Mouse (Mus musculus): ENCODE data around the gene Ccdc59. TPM values are rescaled to one million over a fixed set of nuclear protein-coding genes. Genes with fewer than 3 reads are reported as not detected.

Ccdc59 gene
- polyA plus RNA-seq, 1 experiment from 2014 or later, result 59.9 TPM

- peak overlapping the region; percentile 27 for H3K4me2 ChIP-seq (ENCODE audit: low read depth, low read length)
- H3K9me3 ChIP-seq (ENCODE audit: control insufficient read depth, low read length), result no peaks in the 10 kb centered on the region
- H3K4me1 ChIP-seq (ENCODE audit: control insufficient read depth, insufficient read depth, low read length), result peaks cover 6% of the 10 kb centered on the region
- no peak overlapping the region for H3K9ac ChIP-seq (ENCODE audit: low read depth, low read length)
- 76% methylated on average over 7 of the region's 7 CpGs for whole genome bisulfite sequencing
- H3K4me3 ChIP-seq (ENCODE audit: low read length), result peak overlapping the region; percentile 23; the same call in 1 of the 2 replicates
- ATAC-seq, result no peak
- no peak overlapping the region for H3K27ac ChIP-seq (ENCODE audit: low read length)
- H3K27me3 ChIP-seq (replicated peaks; ENCODE audit: control insufficient read depth, insufficient read depth, low read length), result no peaks in the 10 kb centered on the region
- peaks cover 7% of the 10 kb centered on the region; the same call in 1 of the 2 replicates for H3K36me3 ChIP-seq (ENCODE audit: control insufficient read depth, insufficient read depth, low read length)
These were observed 1.7 kb downstream of the Ccdc59 start for GRCm38 (mm10) chr10:105842574-105842973.

- Histone ChIP-seq H3K4me1 (ENCODE audit: control insufficient read depth, insufficient read depth, low read length) (no peaks in the 10 kb centered on the region), H3K9ac (ENCODE audit: low read depth, low read length) (no peak overlapping the region), H3K27ac (ENCODE audit: low read length) (no peak overlapping the region), H3K4me2 (ENCODE audit: low read depth, low read length) (no peak overlapping the region), H3K4me3 (ENCODE audit: low read length) (no peak overlapping the region), H3K27me3 (replicated peaks; ENCODE audit: control insufficient read depth, insufficient read depth, low read length) (no peaks in the 10 kb centered on the region), H3K9me3 (ENCODE audit: control insufficient read depth, low read length) (no peaks in the 10 kb centered on the region), H3K36me3 (ENCODE audit: control insufficient read depth, insufficient read depth, low read length) (peaks cover 5% of the 10 kb centered on the region; the same call in 1 of the 2 replicates)
- no peak for ATAC-seq
- 79% methylated on average over 5 of the region's 5 CpGs for WGBS
These were observed 9.4 kb downstream of the Ccdc59 start for GRCm38 (mm10) chr10:105850286-105850685.

- Histone ChIP-seq H3K27ac (ENCODE audit: low read length) (no peak overlapping the region), H3K36me3 (ENCODE audit: control insufficient read depth, insufficient read depth, low read length) (peaks cover 5% of the 10 kb centered on the region; the same call in 1 of the 2 replicates), H3K4me3 (ENCODE audit: low read length) (no peak overlapping the region), H3K27me3 (replicated peaks; ENCODE audit: control insufficient read depth, insufficient read depth, low read length) (no peaks in the 10 kb centered on the region), H3K9me3 (ENCODE audit: control insufficient read depth, low read length) (no peaks in the 10 kb centered on the region), H3K4me1 (ENCODE audit: control insufficient read depth, insufficient read depth, low read length) (no peaks in the 10 kb centered on the region), H3K4me2 (ENCODE audit: low read depth, low read length) (no peak overlapping the region), H3K9ac (ENCODE audit: low read depth, low read length) (no peak overlapping the region)
- 81% methylated on average over 4 of the region's 4 CpGs for WGBS
- no peak for ATAC-seq
These were observed 10.3 kb downstream of the Ccdc59 start for GRCm38 (mm10) chr10:105851136-105851535.

- Histone ChIP-seq H3K27me3 (replicated peaks; ENCODE audit: control insufficient read depth, insufficient read depth, low read length) (no peaks in the 10 kb centered on the region), H3K4me2 (ENCODE audit: low read depth, low read length) (no peak overlapping the region), H3K9me3 (ENCODE audit: control insufficient read depth, low read length) (no peaks in the 10 kb centered on the region), H3K27ac (ENCODE audit: low read length) (no peak overlapping the region), H3K4me3 (ENCODE audit: low read length) (no peak overlapping the region), H3K36me3 (ENCODE audit: control insufficient read depth, insufficient read depth, low read length) (no peaks in the 10 kb centered on the region), H3K9ac (ENCODE audit: low read depth, low read length) (no peak overlapping the region), H3K4me1 (ENCODE audit: control insufficient read depth, insufficient read depth, low read length) (no peaks in the 10 kb centered on the region)
- ATAC-seq, result no peak
- WGBS, result 49% methylated on average over 4 of the region's 4 CpGs
These were observed 26.4 kb downstream of the Ccdc59 start for GRCm38 (mm10) chr10:105867312-105867711.

Other genes with a start within 250 kb of the Ccdc59 start
- gene Mettl25, start 313 bp downstream of the Ccdc59 start, polyA plus RNA-seq (2015; fragmentation: Nextera tagmentation; extraction: Ambion mirVana), result 11.3 and 11.6 TPM in 2 replicates